Mouse (Mus musculus): ENCODE results near the gene Trmo.

Gene Trmo

GRCm38 (mm10) chr4:46369070-46369469, 20.2 kb downstream of the Trmo start:
- no peak for DNase-seq

GRCm38 (mm10) chr4:46367487-46367959, 21.7 kb downstream of the Trmo start:
- DNase-seq, result no peak

- no peak for DNase-seq
Measured at GRCm38 (mm10) chr4:46364360-46364759, 24.9 kb downstream of the Trmo start.

GRCm38 (mm10) chr4:46361258-46361657, 28.0 kb downstream of the Trmo start:
- DNase-seq, result no peak

- DNase-seq, result no peak
Measured at GRCm38 (mm10) chr4:46359539-46360253, 29.5 kb downstream of the Trmo start.

- peak; percentile 86 for DNase-seq
Measured at GRCm38 (mm10) chr4:46356351-46357133, 32.7 kb downstream of the Trmo start.

- no peak for DNase-seq
Measured at GRCm38 (mm10) chr4:46353045-46353444, 36.2 kb downstream of the Trmo start.

GRCm38 (mm10) chr4:46349530-46349929, 39.7 kb downstream of the Trmo start:
- no peak for DNase-seq

- DNase-seq, result no peak
Measured at GRCm38 (mm10) chr4:46348897-46349296, 40.3 kb downstream of the Trmo start.

GRCm38 (mm10) chr4:46347580-46348515, 41.4 kb downstream of the Trmo start:
- DNase-seq, result no peak

- no peak for DNase-seq
Measured at GRCm38 (mm10) chr4:46347141-46347540, 42.1 kb downstream of the Trmo start.

GRCm38 (mm10) chr4:46346221-46346620, 43.0 kb downstream of the Trmo start:
- no peak for DNase-seq

GRCm38 (mm10) chr4:46345773-46346100, 43.5 kb downstream of the Trmo start:
- DNase-seq, result no peak

- peak; percentile 25 for DNase-seq
Measured at GRCm38 (mm10) chr4:46345056-46345772, 44.0 kb downstream of the Trmo start.

- peak; percentile 69 for DNase-seq
Measured at GRCm38 (mm10) chr4:46344288-46344687, 44.9 kb downstream of the Trmo start.

- DNase-seq, result peak; percentile 45
Measured at GRCm38 (mm10) chr4:46343596-46344260, 45.5 kb downstream of the Trmo start, which contains the start of gene Foxe1. TSS of gene Foxe1 (plus strand) at chr4:46343609.

- DNase-seq, result no peak
Measured at GRCm38 (mm10) chr4:46342711-46343286, 46.4 kb downstream of the Trmo start.

- DNase-seq, result no peak
Measured at GRCm38 (mm10) chr4:46341831-46342680, 47.2 kb downstream of the Trmo start.

GRCm38 (mm10) chr4:46339584-46339983, 49.7 kb downstream of the Trmo start:
- DNase-seq, result no peak

- no peak for DNase-seq
Measured at GRCm38 (mm10) chr4:46339026-46339425, 50.2 kb downstream of the Trmo start.
